Mouse (Mus musculus) MEL (cell line): ENCODE data around the gene Mettl23. TPM values are rescaled to one million over a fixed set of nuclear protein-coding genes. Genes with fewer than 3 reads are reported as not detected.

Experiments used
- DNase-seq: peaks from one replicate; pipeline ENCODE4 v3.0.0; 2011; ENCODE audit warnings: low read depth, low spot score
- H3K27ac ChIP-seq: 2 replicates; pipeline ENCODE4 v1.5.1; 2012; ENCODE audit warnings: low read depth, mild to moderate bottlenecking, control low read depth, low read length, moderate library complexity; ENCODE audit not compliant: control insufficient read depth
- H3K27me3 ChIP-seq, 2 experiments: fragments of 150-350 bp in 1 of 2; sonication (generic) in 1 of 2; 2 replicates each; pipeline ENCODE4 v1.6.1; 2012; ENCODE audit warnings: low read length in 2 of 2, mild to moderate bottlenecking in 2 of 2, improper control_type of control experiment in 1 of 2, moderate library complexity in 1 of 2; ENCODE audit not compliant: insufficient read depth in 2 of 2, control insufficient read depth in 1 of 2
- H3K36me3 ChIP-seq, 2 experiments: 2 replicates each; pipeline ENCODE4 v1.6.1; 2012 to 2014; ENCODE audit warnings: low read length in 2 of 2, improper control_type of control experiment in 1 of 2, inconsistent platforms in 1 of 2, mild to moderate bottlenecking in 1 of 2; ENCODE audit not compliant: insufficient read depth in 2 of 2, control insufficient read depth in 1 of 2
- H3K4me1 ChIP-seq, 2 experiments: fragments of 150-350 bp in 1 of 2; sonication (generic) in 1 of 2; 2 replicates each; pipeline ENCODE4 v1.6.1; 2012; ENCODE audit warnings: low read length in 2 of 2, improper control_type of control experiment in 1 of 2, mild to moderate bottlenecking in 1 of 2; ENCODE audit not compliant: insufficient read depth in 2 of 2, control insufficient read depth in 1 of 2
- H3K4me3 ChIP-seq, 2 experiments: fragments of 150-350 bp in 1 of 2; sonication (generic) in 1 of 2; 2 replicates each; pipeline ENCODE4 v1.5.1; 2012; ENCODE audit warnings: low read depth in 2 of 2, low read length in 2 of 2, mild to moderate bottlenecking in 2 of 2, moderate library complexity in 2 of 2, control low read depth in 1 of 2, improper control_type of control experiment in 1 of 2; ENCODE audit not compliant: control insufficient read depth in 1 of 2, insufficient read depth in 1 of 2
- H3K79me2 ChIP-seq: 2 replicates; pipeline ENCODE4 v1.6.1; 2012; ENCODE audit warnings: mild to moderate bottlenecking, low read length, moderate library complexity; ENCODE audit not compliant: control insufficient read depth, poor library complexity, insufficient read depth
- H3K9ac ChIP-seq: 2 replicates; pipeline ENCODE4 v1.6.1; 2012; ENCODE audit warnings: low read depth, mild to moderate bottlenecking, control low read depth, low read length, moderate library complexity; ENCODE audit not compliant: control insufficient read depth, poor library complexity, severe bottlenecking
- H3K9me3 ChIP-seq: fragments of 150-350 bp; sonication (generic); replicated peaks from 2 replicates; pipeline ENCODE4 v1.6.1; 2012; ENCODE audit warnings: mild to moderate bottlenecking, low read length, improper control_type of control experiment, moderate library complexity; ENCODE audit not compliant: insufficient read depth
- BHLHE40 ChIP-seq: IDR thresholded peaks from 2 replicates; pipeline ENCODE4 v1.6.1; 2012; ENCODE audit warnings: low read depth, mild to moderate bottlenecking, inconsistent platforms, low read length, improper control_type of control experiment, borderline replicate concordance
- CHD2 ChIP-seq: IDR thresholded peaks from 2 replicates; pipeline ENCODE4 v1.6.1; 2011; ENCODE audit warnings: low read length, improper control_type of control experiment
- E2F4 ChIP-seq: IDR thresholded peaks from 2 replicates; pipeline ENCODE4 v1.6.1; 2011; ENCODE audit warnings: low read depth, low read length, improper control_type of control experiment, borderline replicate concordance
- ELF1 ChIP-seq: IDR thresholded peaks from 2 replicates; pipeline ENCODE4 v1.6.1; 2014; ENCODE audit warnings: low read depth, mild to moderate bottlenecking, inconsistent platforms, low read length, improper control_type of control experiment, moderate library complexity
- ETS1 ChIP-seq: IDR thresholded peaks from 2 replicates; pipeline ENCODE4 v1.6.1; 2012; ENCODE audit warnings: low read depth, mild to moderate bottlenecking, inconsistent platforms, low read length, improper control_type of control experiment, moderate library complexity
- GATA1 ChIP-seq: IDR thresholded peaks from 2 replicates; pipeline ENCODE4 v1.6.1; 2011; ENCODE audit warnings: low read depth, low read length, improper control_type of control experiment
- KAT2A ChIP-seq: conservative IDR thresholded peaks from 2 replicates; pipeline ENCODE4 v1.6.1; 2012; ENCODE audit warnings: low read depth, low read length, improper control_type of control experiment, inconsistent platforms
- MAFK ChIP-seq: IDR thresholded peaks from 2 replicates; pipeline ENCODE4 v1.6.1; 2011; ENCODE audit warnings: low read depth, mild to moderate bottlenecking, low read length, improper control_type of control experiment, borderline replicate concordance
- MAX ChIP-seq: IDR thresholded peaks from 2 replicates; pipeline ENCODE4 v1.6.1; 2011; ENCODE audit warnings: low read length, improper control_type of control experiment
- MAZ ChIP-seq: IDR thresholded peaks from 2 replicates; pipeline ENCODE4 v1.6.1; 2012; ENCODE audit warnings: low read depth, mild to moderate bottlenecking, inconsistent platforms, low read length, improper control_type of control experiment
- MEF2A ChIP-seq: IDR thresholded peaks from 2 replicates; pipeline ENCODE4 v1.6.1; 2014; ENCODE audit warnings: low read depth, mild to moderate bottlenecking, inconsistent platforms, low read length, improper control_type of control experiment; ENCODE audit not compliant: poor library complexity, insufficient replicate concordance, severe bottlenecking; ENCODE audit errors: extremely low read depth
- RAD21 ChIP-seq: IDR thresholded peaks from 2 replicates; pipeline ENCODE4 v1.6.1; 2011; ENCODE audit warnings: mild to moderate bottlenecking, low read depth, low read length, improper control_type of control experiment
- RCOR1 ChIP-seq: IDR thresholded peaks from 2 replicates; pipeline ENCODE4 v1.6.1; 2012; ENCODE audit warnings: low read depth, mild to moderate bottlenecking, inconsistent platforms, low read length, improper control_type of control experiment
- SIN3A ChIP-seq: IDR thresholded peaks from 2 replicates; pipeline ENCODE4 v1.6.1; 2012; ENCODE audit warnings: low read length, improper control_type of control experiment, inconsistent platforms
- SMC3 ChIP-seq: IDR thresholded peaks from 2 replicates; pipeline ENCODE4 v1.6.1; 2011; ENCODE audit warnings: low read depth, low read length, improper control_type of control experiment
- UBTF ChIP-seq: IDR thresholded peaks from 2 replicates; pipeline ENCODE4 v1.6.1; 2012; ENCODE audit warnings: low read depth, mild to moderate bottlenecking, inconsistent platforms, low read length, improper control_type of control experiment, moderate library complexity, borderline replicate concordance; ENCODE audit not compliant: insufficient read depth
- USF1 ChIP-seq: IDR thresholded peaks from 2 replicates; pipeline ENCODE4 v1.6.1; 2014; ENCODE audit warnings: low read depth, mild to moderate bottlenecking, inconsistent platforms, low read length, improper control_type of control experiment, moderate library complexity
- ZKSCAN1 ChIP-seq: IDR thresholded peaks from 2 replicates; pipeline ENCODE4 v1.6.1; 2012; ENCODE audit warnings: low read depth, mild to moderate bottlenecking, inconsistent platforms, low read length, improper control_type of control experiment, moderate library complexity
- ZNF384 ChIP-seq: IDR thresholded peaks from 2 replicates; pipeline ENCODE4 v1.6.1; 2012; ENCODE audit warnings: low read depth, mild to moderate bottlenecking, inconsistent platforms, low read length, improper control_type of control experiment
- polyA plus RNA-seq, 2 experiments: library from polyadenylated mRNA; stranded (reverse) in 1 of 2; unstranded in 1 of 2; fragments of >175 nt in 1 of 2; fragments of >200 nt in 1 of 2; gene quantifications; 2 replicates each; pipeline versions ENCODE4 v1.2.1 to v1.2.4; 2012; ENCODE audit warnings: low replicate concordance in 2 of 2, low read depth in 1 of 2; ENCODE audit not compliant: insufficient read length in 2 of 2, insufficient read depth in 1 of 2, missing spikeins in 1 of 2
- total RNA-seq: library from RNA; depleted of rRNA; stranded (reverse); fragments of 300-350 nt; gene quantifications from 2 replicates; pipeline ENCODE4 v1.2.3, GENCODE M21; 2012

Gene Mettl23
- total and polyA plus RNA-seq, 3 experiments, result 58.5 to 69.9 TPM; not detected in 1

DNA sequence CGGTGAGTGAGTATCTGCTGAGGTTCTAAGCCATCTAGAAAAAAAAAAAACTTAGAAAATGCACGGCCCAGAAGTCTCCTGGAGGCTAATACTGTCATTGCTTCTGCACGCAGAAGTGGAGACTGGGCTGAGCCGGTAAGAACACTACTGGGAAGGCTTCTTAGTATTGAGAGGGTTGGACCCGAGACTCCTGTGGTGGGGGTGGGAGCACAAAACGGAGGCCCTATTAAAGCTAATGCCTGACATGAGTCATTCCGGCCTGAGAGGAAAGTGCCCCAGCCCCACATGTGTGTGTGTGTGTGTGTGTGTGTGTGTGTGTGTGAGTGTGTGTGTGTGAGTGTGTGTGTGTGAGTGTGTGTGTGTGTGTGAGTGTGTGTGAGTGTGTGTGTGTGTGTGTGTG lies 36.0 kb upstream of the Mettl23 start:
- TF ChIP-seq RAD21 (no peak), BHLHE40 (no peak), ETS1 (no peak), MAX (no peak), SIN3A (no peak), CHD2 (no peak), UBTF (no peak), GATA1 (no peak), MAFK (no peak), E2F4 (no peak), SMC3 (no peak), ZNF384 (no peak), RCOR1 (no peak), USF1 (no peak), MEF2A (no peak), KAT2A (no peak), MAZ (no peak)
- Histone ChIP-seq H3K4me1 (no peaks in the 10 kb centered on the region), H3K36me3 (no peaks in the 10 kb centered on the region), H3K27me3 (no peaks in the 10 kb centered on the region), H3K4me3 (no peak overlapping the region), H3K79me2 (no peaks in the 10 kb centered on the region), H3K9ac (no peak overlapping the region), H3K27ac (no peak overlapping the region), H3K9me3 (no peaks in the 10 kb centered on the region)
- DNase-seq, result no peak

DNA sequence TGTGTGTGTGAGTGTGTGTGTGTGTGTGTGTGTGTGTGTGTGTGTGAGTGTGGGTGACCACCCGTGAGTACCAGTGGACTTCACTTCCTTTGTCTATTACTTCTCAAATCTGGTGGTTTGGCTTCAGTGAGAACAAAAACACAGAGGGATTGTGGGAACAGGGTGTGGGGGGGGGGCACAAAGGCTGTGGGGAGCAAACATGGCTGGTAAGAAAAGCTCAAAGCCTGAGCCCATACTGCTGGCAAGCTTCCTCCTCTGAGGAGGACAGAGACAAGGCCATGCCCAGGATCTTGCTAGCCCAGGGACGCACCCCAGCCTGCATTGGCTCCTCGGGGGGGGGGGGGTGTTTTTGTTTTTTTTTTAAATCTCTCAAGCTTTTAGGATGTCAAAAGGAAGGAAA lies 35.6 kb upstream of the Mettl23 start:
- Histone ChIP-seq H3K9me3 (no peaks in the 10 kb centered on the region), H3K79me2 (no peaks in the 10 kb centered on the region), H3K4me1 (no peaks in the 10 kb centered on the region), H3K36me3 (no peaks in the 10 kb centered on the region), H3K4me3 (no peak overlapping the region), H3K9ac (no peak overlapping the region), H3K27ac (no peak overlapping the region), H3K27me3 (no peaks in the 10 kb centered on the region)
- no peak for DNase-seq
- no peak for TF ChIP-seq RAD21
- no peak for TF ChIP-seq ELF1
- no peak for TF ChIP-seq ZKSCAN1
- no peak for TF ChIP-seq USF1
